ENCODE assay signal across 9 mouse cellular contexts in genomic region chr6:4982686-4983162, GRCm38 (mm10).
DNase-seq lines count a peak whose midpoint lies in the region; ATAC-seq and TF ChIP-seq lines count a peak whose summit lies in the region.
"Had no signal": no experiment of that assay in that cellular context is flagged by ENCODE, and none has a peak within 500 bp of the region (broad histone marks: within the 10 kb centered on the region; RNA-seq: fewer than 3 reads in every experiment).

No protein-coding gene starts in this region.

- no peak overlapping the region for H3K9ac ChIP-seq in kidney, embryonic 16.5 days (replicated peaks; ENCODE audit: low read length)
- no peak overlapping the region for H3K9ac ChIP-seq in midbrain, embryonic 15.5 days

- DNase-seq in layer of hippocampus, adult 2 months (ENCODE audit: low spot score in 2 of 2) = no peak
- no peak for DNase-seq in layer of hippocampus, postnatal 25 days (ENCODE audit: extremely low spot score in 1 of 2, low spot score in 1 of 2)
- peak; percentile 52 for DNase-seq in embryo, embryonic 9.5 days (ENCODE audit: extremely low spot score)
- DNase-seq in urinary bladder, adult 18-20 months (ENCODE audit: low spot score in 2 of 2) = no peak
- DNase-seq in heart, postnatal 14 days = no peak

- peak; percentile 62 for TF ChIP-seq CTCF in layer of hippocampus, adult 2 months (conservative IDR thresholded peaks at IDR 0.05)

- peak overlapping the region; percentile 29; the same call in 1 of the 2 replicates for H3K27ac ChIP-seq in layer of hippocampus, adult 2 months
- H3K27ac ChIP-seq in kidney, embryonic 16.5 days (ENCODE audit: low read length) = peak overlapping the region; percentile 34; the same call in 1 of the 2 replicates
- H3K27ac ChIP-seq in midbrain, embryonic 15.5 days = no peak overlapping the region

- intact Hi-C loops in heart, postnatal 14 days (cut with DNase I) = no loop called here

- H3K9me3 ChIP-seq in kidney, embryonic 16.5 days (ENCODE audit: low read length) = no peaks in the 10 kb centered on the region
- no peaks in the 10 kb centered on the region for H3K9me3 ChIP-seq in midbrain, embryonic 15.5 days
- H3K9me3 ChIP-seq: G1E had no signal

- H3K4me2 ChIP-seq in kidney, embryonic 16.5 days (replicated peaks; ENCODE audit: low read depth, low read length) = no peak overlapping the region
- H3K4me2 ChIP-seq in midbrain, embryonic 15.5 days = no peak overlapping the region

- 48% methylated on average over 9 of the region's 9 CpGs for WGBS in kidney, embryonic 16.5 days
- WGBS in midbrain, embryonic 15.5 days = 42% methylated on average over 9 of the region's 9 CpGs

- no peaks in the 10 kb centered on the region for H3K27me3 ChIP-seq in kidney, embryonic 16.5 days (ENCODE audit: insufficient read depth, low read length)
- H3K27me3 ChIP-seq in midbrain, embryonic 15.5 days (replicated peaks) = no peaks in the 10 kb centered on the region

- ATAC-seq in kidney, embryonic 16.5 days (ENCODE audit: low FRiP score, low TSS enrichment) = peak; percentile 63; the same call in 1 of the 2 replicates
- peak; percentile 63; the same call in 1 of the 2 replicates for ATAC-seq in midbrain, embryonic 15.5 days (replicated peaks)
- no peak for ATAC-seq in megakaryocyte progenitor cell, adult 5-6 weeks (replicated peaks; ENCODE audit: poor library complexity)

- H3K4me1 ChIP-seq in kidney, embryonic 16.5 days (ENCODE audit: insufficient read depth, low read length) = 0 out of 2 replicates have a peak, but pooled peaks cover 6% of the 10 kb centered on the region
- 0 out of 2 replicates have a peak, but pooled peaks cover 3% of the 10 kb centered on the region for H3K4me1 ChIP-seq in midbrain, embryonic 15.5 days

- H3K4me3 ChIP-seq in layer of hippocampus, adult 2 months = no peak overlapping the region
- no peak overlapping the region for H3K4me3 ChIP-seq in kidney, embryonic 16.5 days (ENCODE audit: low read length)
- H3K4me3 ChIP-seq in midbrain, embryonic 15.5 days = no peak overlapping the region

- no peaks in the 10 kb centered on the region; the same call in 1 of the 2 replicates for H3K36me3 ChIP-seq in kidney, embryonic 16.5 days (ENCODE audit: insufficient read depth, low read length)
- no peaks in the 10 kb centered on the region for H3K36me3 ChIP-seq in midbrain, embryonic 15.5 days (replicated peaks)
- H3K36me3 ChIP-seq: G1E had no signal
